Mouse (Mus musculus) granulocyte monocyte progenitor cell, adult 5-6 weeks (primary cell): ENCODE measurements around the gene Tgfbr2. TPM values are rescaled to one million over a fixed set of nuclear protein-coding genes. Genes with fewer than 3 reads are reported as not detected.

ENCODE experiments used
- ATAC-seq: replicated peaks from 2 replicates; pipeline ENCODE4 v1.8.0; 2016; ENCODE audit warnings: mild to moderate bottlenecking, moderate TSS enrichment, inconsistent platforms; ENCODE audit not compliant: poor library complexity, severe bottlenecking
- total RNA-seq, 2 experiments: library from RNA; stranded (forward) in 1 of 2; stranded (reverse) in 1 of 2; fragments of 200-712, 200-1000 nt in 1 of 2; fragments of >200 nt in 1 of 2; fragmentation: Nextera tagmentation in 1 of 2; gene quantifications; 2 replicates each; pipeline ENCODE4 v1.2.3; 2014 to 2017

Tgfbr2 gene
- total RNA-seq, 2 experiments from 2014 or later, result 6.5 to 6.8 TPM

DNA sequence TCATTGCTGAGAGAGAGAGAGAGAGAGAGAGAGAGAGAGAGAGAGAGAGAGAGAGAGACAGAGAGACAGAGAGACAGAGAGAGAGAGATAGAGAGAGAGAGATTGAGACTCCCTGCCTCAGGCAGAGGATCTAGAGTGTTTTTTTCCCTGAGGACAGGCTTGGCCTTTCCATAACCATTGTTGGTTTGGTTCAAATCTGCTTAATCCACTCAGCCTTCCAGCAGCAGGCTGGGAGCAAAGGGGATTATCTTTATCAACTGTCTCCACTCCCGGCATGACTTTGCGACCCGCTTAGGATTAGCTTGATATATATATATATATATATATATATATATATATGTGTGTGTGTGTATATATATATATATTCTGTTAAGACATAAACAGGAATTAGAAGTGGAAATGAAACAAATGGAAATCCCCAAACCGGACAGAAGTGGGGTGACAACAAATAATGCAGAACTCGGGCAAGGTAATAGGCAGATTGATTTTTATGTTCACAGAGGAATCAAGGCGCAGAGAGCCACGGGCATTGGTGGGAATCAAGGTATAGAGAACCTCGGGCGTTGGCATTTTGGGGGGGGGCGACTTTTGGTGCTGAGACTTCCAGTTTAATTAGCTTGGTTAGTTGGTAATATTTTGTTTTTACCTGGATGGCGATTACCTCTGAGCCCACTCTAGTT is 22.5 kb upstream of the Tgfbr2 start:
- ATAC-seq, result no peak

DNA sequence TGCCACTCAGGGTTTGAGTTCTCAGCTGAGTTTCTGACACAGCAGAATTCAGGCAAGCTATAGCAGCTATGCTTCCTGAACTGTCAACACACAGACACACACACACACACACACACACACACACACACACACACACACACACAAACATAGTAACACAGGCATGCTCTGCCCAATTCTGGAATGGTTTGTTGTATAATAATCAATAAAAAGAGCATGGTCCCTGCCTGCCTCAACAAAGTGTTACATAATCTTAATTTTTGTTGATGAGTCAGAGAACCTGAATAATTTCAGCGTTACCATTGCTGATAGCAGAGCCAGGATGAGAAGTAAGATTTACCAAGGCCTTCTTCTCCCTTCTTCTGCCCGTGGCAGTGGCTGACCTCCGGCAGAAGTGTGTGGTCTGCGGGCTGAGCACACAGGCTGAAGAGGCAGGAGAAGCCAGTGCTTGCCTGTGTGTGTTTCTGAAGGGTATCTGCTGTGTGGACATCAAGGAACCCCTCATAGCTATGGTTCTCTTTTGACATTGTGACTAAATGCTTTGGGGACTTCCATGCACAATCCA is 18.8 kb upstream of the Tgfbr2 start:
- peak; percentile 84 for ATAC-seq

DNA sequence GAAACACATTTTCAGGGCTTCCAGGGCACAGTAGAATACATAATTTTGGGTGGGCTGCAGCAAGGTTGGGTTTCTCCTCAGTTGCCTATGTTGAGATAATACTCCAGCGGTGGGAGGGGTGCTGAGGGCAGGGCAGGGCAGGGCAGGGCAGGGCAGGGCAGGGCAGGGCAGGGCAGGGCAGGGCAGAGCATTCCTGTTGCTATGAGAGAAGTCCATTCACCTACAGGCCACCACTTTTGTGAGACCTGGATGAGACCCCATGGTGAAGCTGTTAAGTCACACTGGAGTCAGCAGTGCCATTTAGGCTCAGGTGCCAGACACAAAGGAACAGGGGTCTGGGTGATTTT is 18.3 kb upstream of the Tgfbr2 start:
- ATAC-seq, result no peak

DNA sequence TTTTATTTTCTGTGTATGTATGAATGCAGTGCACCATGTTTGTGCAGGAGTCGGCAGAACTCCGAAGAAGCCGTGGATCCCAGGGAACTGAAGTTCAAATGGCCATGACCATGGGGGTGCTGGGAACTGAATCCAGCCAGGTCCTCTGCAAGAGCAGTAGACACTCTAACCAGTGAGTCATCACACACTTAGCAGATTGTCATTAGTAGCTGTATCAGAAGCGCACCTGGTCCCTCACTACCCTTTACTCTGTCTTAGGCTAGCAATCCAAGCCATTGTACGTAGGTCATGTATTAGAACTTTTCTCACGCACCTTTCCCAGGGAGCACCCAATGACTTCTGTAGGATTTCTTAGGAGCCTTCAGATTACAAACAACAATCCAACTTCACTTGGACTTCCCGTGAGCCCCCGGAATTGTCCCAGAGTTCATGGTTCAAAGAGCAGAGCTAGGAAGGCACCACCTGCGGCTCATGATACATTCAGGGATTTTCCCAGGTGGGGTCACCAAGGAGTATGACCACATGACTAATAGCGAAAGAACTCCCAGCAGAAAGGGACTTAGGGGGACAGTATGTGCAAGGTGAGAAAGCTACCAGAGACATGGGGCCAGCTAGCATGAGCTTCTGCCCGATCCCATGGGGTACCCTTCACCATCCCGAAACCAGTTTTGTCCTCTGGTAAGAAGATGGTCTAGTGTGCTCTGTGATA is 17.8 kb upstream of the Tgfbr2 start:
- ATAC-seq, result no peak

DNA sequence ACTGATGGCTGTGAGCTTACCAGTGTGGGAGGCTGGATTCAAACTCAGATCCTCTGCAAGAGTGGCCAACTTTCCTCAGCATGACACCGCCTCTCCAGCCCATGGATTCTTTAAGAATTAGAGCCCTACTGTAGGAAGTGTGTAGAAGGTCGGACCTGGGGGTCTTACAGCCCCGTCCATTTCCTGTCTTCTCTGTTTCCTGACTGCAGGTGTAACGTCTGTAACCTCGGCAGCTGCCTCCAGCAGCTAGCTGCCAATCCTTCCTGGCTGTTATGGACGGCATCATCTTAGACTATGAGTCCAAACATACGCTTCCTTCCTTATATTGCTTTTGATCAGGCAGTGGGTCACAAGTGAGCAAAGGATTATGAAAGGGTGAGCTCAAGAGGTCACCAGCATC is 17.1 kb upstream of the Tgfbr2 start:
- no peak for ATAC-seq

DNA sequence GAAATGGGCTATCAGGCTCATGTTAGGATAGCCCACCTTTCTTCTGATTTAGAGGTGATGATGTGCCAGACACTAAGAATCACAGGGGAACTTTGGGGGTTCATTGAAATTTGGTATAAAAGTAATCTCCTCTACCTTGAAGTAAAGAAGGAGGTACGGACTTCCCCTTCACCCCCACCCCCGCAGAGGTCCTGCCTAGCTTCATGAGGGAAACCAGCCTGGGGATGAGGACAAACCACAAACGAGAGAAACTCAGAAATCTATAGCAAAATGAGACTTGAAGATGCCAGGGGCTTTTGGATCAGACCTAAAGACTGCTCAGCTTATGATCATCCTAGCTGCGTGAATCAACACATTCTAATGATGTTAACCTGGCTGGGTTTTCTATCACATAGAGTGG is 14.7 kb upstream of the Tgfbr2 start:
- no peak for ATAC-seq

DNA sequence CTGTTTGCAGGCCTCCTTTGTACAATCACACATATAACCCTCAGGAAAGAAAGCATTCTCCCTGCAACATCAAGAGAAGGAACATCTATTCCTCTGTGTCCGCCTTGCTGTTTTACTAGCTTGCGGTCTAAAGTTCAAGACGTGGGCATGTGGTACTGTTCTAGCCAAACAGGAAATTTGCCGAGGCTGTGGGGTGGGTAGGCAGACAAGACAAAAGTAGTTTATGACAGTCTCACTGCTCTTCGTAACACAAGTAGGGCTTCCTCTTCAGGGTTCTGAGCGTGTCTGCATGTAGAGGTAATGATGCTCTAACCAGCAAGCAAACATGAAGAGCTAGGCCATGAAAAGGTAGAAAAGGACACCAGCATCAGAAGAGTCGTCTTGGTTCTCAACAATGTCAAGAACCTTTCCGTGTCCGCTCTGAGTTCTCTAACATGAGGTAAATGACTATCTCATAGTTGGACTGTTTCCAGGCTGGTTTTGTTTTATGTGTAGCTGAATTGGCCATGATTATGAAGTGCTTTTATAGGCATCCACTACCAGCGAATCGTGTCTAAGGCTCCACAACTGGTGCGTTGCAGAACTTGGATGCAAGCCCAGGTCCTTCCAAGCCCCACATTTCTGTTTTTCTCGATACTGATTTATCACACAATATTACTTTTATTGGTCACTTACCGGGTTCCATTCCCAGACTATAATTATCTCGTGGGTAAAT is 13.9 kb upstream of the Tgfbr2 start:
- ATAC-seq, result no peak

DNA sequence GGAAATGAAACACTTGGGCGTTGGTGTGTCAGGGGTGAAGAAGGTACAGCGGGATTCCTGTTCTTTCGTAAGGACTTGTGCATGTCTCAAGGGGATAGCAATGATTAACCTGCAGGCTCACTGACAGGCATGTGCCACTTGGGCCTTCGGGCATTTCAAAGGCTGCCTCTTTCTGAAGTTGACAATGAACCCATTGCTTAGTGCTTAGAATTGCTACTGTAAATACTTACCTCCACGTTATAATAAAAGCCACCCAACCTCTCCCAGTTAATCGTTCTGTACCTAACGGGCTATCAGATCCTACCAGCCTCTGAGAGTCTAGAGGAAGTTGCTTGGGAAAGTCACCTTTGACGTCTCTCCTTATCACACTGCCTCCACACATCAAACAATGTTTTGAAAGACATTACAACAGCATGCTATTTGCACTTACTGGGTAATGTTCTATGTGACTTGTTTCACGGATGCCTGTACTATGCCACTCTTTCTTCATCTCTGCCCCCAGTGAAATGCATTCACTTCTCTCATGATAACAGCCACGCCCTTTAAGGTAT is 12.1 kb upstream of the Tgfbr2 start:
- 0 out of 2 replicates have a peak, but pooled peaks have one; percentile 16 for ATAC-seq

DNA sequence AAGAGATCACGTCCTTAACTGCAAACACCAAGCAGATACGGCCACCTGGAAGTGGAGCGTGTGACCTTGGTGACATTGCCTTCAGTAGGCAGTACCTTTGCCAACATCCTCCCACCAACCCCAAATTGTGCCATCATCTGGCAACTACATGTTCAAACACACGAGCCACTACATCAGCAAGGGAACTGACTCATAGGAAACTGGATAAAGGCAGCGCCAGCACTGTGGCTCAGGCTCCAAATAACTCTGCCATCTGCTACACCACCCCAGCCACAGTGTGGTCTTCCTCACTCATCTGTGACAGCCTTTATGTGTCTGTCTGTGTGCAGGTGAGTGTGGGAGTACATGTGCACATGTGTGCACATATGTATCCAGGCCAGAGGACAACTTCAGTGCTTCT is 9.7 kb upstream of the Tgfbr2 start:
- ATAC-seq, result no peak

DNA sequence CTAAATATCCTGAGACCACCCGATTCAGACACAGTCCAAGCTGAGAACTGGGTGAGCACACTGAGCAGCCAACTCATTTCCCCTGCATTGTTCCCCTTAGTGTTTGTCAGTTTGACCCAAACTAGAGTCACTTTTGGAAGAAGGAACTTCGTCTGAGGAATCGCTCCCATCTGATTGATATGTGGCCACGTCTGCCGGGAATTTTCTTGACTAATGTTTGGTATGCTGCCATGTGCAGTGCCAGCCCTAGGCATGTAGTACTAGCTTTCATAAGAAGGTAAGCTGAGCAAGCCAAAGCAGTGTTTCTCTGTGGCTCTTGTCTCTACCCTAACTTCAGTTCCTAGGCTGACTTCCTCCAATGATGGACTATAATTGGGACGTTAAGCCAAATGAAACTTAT is 7.9 kb upstream of the Tgfbr2 start:
- ATAC-seq, result no peak

DNA sequence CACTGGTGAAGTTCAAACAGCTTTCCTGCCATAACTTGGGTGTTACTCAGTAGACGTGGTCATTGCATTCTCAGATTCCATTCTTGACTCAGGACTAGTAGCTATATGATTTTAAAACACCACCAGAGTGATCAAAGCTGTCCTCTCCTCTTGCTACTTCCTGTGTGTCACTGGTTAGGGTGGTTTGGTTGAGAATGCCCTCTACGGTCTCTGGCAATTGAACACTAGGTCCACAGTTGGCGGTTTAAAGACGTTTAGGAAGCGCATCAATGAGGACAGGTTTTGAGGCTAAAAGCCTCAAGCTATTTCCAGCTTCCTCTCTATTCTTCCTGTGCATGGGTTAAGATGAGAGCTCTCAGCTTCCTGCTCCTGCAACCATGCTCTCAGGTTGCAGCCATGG is 6.4 kb upstream of the Tgfbr2 start:
- ATAC-seq, result no peak; the same call in 1 of the 2 replicates

DNA sequence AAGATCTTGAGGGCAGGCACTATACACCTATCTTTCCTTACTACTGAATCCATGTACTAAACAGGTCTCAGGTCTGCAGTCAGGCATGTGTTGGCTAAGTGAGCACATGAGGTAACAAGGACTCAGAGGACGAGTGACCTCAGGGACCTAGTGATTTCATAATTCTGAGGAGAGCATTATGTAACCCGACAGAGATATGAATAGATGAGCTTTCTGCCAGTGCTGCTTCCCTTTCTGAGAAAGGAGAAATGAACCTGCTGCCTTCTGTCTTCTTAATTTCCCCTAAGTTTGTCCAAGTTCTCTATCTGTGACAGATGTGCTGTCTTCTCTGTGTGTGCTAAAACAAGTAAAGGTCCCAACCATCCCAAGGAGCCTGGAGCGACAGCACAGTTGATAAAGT is 3.0 kb upstream of the Tgfbr2 start:
- ATAC-seq, result peak; percentile 76

DNA sequence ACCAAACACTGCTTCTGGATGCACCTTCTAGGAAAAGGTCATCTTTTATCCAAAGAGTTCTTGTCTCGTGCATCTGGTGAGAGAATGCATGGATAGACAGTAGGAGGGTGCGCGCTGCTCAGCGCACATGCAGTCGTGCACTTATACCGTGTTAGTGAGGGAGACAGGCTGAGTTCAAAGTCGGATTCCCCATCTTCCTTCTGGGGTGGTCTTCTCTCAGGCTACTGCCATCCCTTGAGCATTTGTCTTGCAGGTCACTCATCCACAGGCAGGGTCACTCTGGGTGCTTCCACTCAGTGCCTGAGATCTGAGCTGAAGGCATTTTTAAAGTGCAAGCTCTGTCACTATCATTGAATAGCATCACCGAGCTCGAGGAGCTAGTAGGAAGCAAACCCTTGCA is 1.9 kb upstream of the Tgfbr2 start:
- no peak for ATAC-seq

DNA sequence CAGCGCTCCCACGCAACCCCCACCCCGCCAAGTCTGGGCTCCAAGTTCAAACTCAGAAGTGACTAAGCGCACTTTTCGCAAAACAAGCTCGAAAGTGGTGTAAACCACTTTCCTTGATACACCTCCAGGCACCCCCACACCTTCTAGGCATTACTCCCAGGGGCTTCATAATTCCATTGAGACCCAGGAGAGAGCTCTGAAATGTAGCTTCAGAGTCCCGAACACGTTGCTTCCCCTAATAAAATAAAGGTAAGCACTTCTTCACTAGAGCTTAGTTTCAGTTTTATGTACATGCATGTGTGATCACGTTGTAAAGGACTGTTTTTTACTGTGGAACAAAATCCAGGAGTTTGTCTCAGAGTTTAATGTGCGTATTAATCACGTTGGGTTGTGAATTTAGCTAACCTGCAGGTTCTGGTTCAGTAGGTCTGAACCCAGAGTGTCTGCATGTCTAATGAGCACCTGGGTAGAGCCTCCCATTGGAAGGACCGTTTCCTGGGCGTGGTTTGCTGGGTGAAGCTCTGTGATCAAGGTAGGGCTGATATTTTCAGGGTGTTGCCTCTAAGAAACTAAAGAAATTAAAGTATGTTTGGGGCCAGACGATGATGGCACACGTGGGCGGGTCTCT is 442 bp upstream of the Tgfbr2 start:
- ATAC-seq, result no peak

DNA sequence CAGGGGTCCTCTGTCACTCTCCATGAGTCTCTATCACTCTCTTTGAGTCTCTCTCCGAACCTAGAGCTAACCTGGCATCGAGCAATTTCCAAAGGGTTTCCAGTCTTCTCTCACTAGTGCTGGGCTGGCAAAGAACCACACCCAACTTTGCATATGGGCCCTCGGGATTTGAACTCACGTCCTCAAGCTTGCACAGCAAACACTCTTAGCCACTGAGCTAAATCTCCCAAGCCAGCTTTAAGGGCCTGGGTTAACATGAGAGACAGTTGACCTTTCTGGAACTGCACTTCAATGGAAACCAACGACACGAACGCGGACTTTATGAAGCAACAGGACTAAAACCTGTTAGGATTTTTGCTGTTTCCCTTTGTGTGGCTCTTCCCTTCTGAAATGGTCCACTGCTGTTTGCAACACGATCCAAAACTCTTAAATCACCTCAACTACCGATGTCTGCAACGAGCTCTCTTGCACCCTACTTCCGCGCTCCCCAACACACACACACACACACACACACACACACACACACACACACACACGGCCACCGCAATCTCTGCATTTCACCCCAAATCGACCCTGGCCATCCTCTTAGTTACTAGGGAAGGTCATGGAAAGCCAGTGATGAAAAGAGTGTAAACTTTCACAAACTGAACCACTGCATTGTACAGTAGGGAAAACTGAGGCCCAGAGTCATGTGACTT is 1.5 kb downstream of the Tgfbr2 start:
- no peak for ATAC-seq

DNA sequence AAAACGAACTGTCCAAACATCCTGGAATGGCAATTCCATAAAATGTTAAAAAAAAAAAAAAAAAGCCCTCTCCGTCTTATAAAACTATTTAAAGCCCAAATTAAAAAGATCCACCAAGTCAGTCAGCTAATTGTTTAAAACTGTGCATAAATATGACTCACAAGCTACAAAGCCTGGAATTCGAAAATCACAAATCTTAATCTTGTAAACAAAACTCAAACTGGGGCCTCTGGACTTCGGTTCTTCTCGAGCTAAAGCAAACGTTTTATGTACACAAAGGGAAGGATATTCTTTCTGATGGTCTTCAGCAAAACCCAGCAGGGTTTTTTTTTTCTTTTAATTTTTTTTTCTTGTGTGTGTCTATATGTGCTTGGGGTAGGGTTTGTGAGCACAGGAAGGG is 2.1 kb downstream of the Tgfbr2 start:
- no peak for ATAC-seq

DNA sequence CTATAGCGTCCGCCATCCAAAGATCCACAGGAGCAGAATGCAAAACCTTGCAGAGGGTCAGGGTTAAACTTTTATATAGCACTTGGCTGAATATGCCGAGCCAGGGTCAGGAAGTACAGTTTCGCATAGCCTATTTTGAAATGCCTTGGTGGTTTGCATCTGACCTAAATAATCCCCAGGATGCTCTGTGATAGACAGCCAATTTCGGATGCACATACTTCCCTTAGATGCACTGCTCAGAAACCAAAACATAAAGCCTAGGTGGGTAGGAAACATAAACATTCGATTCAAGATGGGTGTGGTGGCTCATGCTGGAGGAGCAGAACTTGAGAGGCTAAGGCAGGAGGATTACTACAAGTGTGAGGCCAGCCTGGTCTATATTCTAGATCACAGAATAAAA is 6.1 kb downstream of the Tgfbr2 start:
- ATAC-seq, result peak; percentile 60

DNA sequence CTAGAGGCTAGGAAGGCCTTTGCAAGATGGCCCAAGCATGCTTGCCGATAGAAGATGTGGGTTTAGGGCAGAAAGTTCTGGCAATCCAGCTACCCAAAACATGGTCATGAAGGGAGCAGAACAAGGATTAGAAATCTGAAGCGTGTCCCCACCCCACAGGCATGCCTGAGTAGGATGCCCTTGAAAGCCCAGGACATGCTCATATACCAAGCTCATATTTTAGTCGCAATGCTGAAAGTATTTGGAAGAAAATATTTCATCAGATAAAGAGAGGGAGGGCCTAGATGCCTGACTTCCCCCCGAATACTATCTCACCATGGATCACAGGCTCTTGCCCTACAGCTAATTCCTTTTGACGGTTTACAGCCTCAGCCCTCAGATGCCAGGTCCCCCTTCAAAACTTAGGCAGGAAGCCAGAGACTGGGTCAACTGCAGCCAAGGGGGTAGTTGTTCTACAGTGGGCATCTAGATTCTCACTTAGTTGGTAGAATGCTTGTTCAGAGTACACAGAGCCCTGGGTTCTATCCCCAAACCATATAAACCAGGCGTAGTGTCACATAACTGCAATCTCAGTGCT is 7.8 kb downstream of the Tgfbr2 start:
- peak; percentile 10; the same call in 1 of the 2 replicates for ATAC-seq

DNA sequence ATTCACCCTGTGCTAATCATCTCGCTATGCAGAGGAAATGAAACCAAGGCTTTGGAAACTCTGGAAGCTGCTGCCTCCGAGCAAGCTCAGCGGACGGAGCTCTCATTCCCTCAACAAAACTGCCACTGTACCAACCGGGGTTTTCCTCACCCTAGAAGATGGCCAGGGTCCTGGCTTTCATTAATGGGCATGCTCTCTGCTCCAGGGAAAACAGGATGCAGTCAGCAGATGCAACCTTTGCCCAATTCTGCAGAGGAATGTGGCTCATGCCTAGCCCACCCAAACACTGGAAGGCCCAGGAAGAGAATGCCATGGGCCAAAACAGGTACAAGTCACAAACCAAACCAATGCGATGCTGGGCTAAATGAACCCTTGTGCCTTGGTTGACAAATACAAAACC is 8.8 kb downstream of the Tgfbr2 start:
- ATAC-seq, result peak; percentile 52

DNA sequence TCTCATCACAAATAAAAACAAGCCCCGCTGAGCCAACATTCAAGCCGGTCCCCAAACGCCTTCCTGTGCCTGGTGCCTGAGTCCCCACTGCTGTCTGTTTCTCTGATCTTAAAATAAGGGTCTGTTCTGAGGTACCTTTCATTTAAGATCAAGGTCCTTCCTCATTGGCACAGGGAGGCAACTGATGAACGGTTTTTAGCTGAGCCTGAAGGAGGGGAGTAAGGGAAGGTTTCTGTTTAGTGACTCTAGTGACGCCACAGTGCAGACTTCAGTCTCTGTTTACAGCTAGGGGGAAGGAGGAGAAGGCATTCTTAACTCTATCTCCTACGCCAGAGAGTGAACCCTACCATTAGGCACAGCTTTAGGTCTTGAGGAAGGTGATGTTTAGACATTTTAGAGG is 11.3 kb downstream of the Tgfbr2 start:
- ATAC-seq, result 0 out of 2 replicates have a peak, but pooled peaks have one; percentile 3
